Mouse (Mus musculus) embryonic facial prominence, embryonic 13.5 days (tissue): ENCODE measurements around the gene Dguok. TPM values are rescaled to one million over a fixed set of nuclear protein-coding genes. Genes with fewer than 3 reads are reported as not detected.

ENCODE experiments used
- ATAC-seq: fragments of 200-750 bp; cut with Nextera tagmentation; 2 replicates; pipeline ENCODE4 v1.8.0; 2017; ENCODE audit warnings: low read depth; ENCODE audit not compliant: insufficient number of reproducible peaks, insufficient read depth, low FRiP score, low TSS enrichment
- H3K27ac ChIP-seq: fragments of 300-500 bp; sonication (generic); 2 replicates; pipeline ENCODE4 v1.5.1; 2015; ENCODE audit warnings: moderate library complexity, mild to moderate bottlenecking, inconsistent platforms
- H3K27me3 ChIP-seq: fragments of 300-500 bp; sonication (generic); 2 replicates; pipeline ENCODE4 v1.6.1; 2015; ENCODE audit warnings: mild to moderate bottlenecking, inconsistent platforms
- H3K36me3 ChIP-seq: fragments of 300-500 bp; sonication (generic); 2 replicates; pipeline ENCODE4 v1.6.1; 2015; ENCODE audit warnings: mild to moderate bottlenecking, inconsistent platforms
- H3K4me1 ChIP-seq: fragments of 300-500 bp; sonication (generic); 2 replicates; pipeline ENCODE4 v1.6.1; 2015; ENCODE audit warnings: inconsistent platforms
- H3K4me2 ChIP-seq: fragments of 300-500 bp; sonication (generic); 2 replicates; pipeline ENCODE4 v1.6.1; 2015; ENCODE audit warnings: moderate library complexity, mild to moderate bottlenecking, inconsistent platforms
- H3K4me3 ChIP-seq: fragments of 300-500 bp; sonication (generic); 2 replicates; pipeline ENCODE4 v1.5.1; 2015; ENCODE audit warnings: mild to moderate bottlenecking, inconsistent platforms
- H3K9ac ChIP-seq: fragments of 300-500 bp; sonication (generic); 2 replicates; pipeline ENCODE4 v1.6.1; 2015; ENCODE audit warnings: mild to moderate bottlenecking, inconsistent platforms
- H3K9me3 ChIP-seq: fragments of 300-500 bp; sonication (generic); 2 replicates; pipeline ENCODE4 v1.6.1; 2016; ENCODE audit warnings: inconsistent platforms
- WGBS: fragments of 180-500 bp; shearing (Covaris S2); methylation state at CpG from one replicate; pipeline ENCODE4 v1.1.7; 2015; ENCODE audit warnings: mixed read lengths; 5-methylcytosine and 5-hydroxymethylcytosine counted together
- polyA plus RNA-seq: library from polyadenylated mRNA; unstranded; fragments of >200 nt; fragmentation: Nextera tagmentation; extraction: Ambion mirVana; gene quantifications from 2 replicates; pipeline ENCODE4 v1.2.1, GENCODE M21; 2015

Gene Dguok
- polyA plus RNA-seq, 1 experiment from 2014 or later = 89.5 TPM

DNA sequence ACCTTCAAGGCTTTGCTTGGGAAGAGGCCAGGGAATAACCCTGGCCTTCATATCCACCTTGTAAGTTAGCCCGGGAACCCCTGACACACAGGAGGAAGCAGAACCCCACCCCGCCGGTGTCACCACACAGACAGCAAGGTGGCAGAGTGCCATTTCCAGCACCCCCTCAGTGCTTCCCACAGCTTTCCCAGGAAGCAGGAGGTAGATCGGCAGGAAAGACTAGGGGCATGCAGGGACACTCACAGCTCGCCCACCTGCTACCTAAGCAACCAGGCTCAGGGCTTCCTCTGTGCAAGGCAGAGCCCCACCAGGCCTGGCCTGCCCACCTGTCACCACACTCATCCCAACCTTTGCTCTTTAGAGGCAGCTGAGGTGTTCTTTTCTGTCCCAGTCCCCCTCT is 67.0 kb downstream of the Dguok start:
- peak overlapping the region; percentile 78 for H3K4me2 ChIP-seq
- no peaks in the 10 kb centered on the region for H3K9me3 ChIP-seq
- peaks cover 27% of the 10 kb centered on the region for H3K36me3 ChIP-seq
- WGBS = 63% methylated on average over 5 of the region's 5 CpGs
- H3K9ac ChIP-seq = peak overlapping the region; percentile 82
- no peaks in the 10 kb centered on the region for H3K27me3 ChIP-seq
- H3K4me3 ChIP-seq = peak overlapping the region; percentile 76
- ATAC-seq = no peak
- peaks cover 87% of the 10 kb centered on the region for H3K4me1 ChIP-seq
- peak overlapping the region; percentile 95; the same call in 1 of the 2 replicates for H3K27ac ChIP-seq

DNA sequence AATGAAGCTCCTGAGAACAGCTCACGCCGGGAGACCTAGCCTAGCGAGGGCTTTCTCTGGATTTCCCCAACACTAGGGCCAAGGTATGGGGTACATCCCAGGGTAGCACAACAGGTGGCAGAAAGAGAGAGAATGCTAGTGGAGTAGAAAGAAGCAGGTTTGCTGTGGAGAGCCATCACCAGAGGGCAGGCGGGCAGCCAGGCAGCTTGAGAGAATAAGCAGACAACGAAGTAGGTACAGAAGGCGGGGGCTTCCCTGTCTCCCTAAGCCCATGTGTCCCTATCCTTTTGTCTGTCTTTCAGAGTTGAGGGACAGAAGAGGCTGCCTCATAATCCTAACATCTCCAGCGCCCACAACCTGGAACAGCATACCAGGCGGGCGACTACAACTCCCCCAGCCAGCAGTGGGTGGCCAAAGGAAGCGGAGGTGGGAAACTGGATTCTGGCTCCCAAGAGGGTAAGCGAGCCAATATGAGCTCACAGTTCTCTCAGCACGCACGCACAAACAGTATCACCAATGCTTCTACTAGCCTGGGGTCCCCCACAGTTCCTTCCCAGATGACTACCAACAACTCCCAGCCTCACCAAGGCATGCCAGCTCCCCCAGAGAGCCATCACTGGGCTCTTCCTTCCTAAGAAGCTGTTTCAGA is 67.5 kb downstream of the Dguok start:
- 78% methylated on average over 13 of the region's 13 CpGs for WGBS
- 0 out of 2 replicates have a peak overlapping the region, but pooled peaks have one; percentile 95 for H3K27ac ChIP-seq
- H3K4me3 ChIP-seq = peak overlapping the region; percentile 76; the same call in 1 of the 2 replicates
- peak overlapping the region; percentile 82 for H3K9ac ChIP-seq
- peaks cover 29% of the 10 kb centered on the region for H3K36me3 ChIP-seq
- peaks cover 87% of the 10 kb centered on the region for H3K4me1 ChIP-seq
- peak overlapping the region; percentile 78 for H3K4me2 ChIP-seq
- H3K9me3 ChIP-seq = no peaks in the 10 kb centered on the region
- no peak for ATAC-seq
- H3K27me3 ChIP-seq = no peaks in the 10 kb centered on the region

DNA sequence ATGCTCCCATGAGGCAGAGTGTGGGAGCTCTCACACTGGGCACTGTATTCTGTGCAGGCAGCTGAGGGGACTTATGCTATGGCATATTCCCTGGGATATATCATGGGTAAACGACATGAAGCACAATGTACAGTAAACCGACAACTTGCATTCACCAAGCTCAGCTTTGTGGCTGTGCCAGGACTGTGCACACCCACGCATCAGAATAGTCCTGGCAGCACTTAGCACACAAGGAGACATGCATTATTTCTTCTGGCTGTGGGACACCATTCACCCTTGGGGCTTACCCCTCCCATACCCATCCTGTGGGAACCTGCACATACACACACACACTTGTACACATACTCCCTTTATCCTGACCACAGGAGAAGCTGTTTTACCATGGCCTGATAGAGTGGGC is 68.2 kb downstream of the Dguok start:
- Histone ChIP-seq H3K4me2 (peak overlapping the region; percentile 78), H3K9me3 (no peaks in the 10 kb centered on the region), H3K4me1 (peaks cover 87% of the 10 kb centered on the region), H3K27ac (no peak overlapping the region), H3K27me3 (no peaks in the 10 kb centered on the region), H3K9ac (no peak overlapping the region), H3K36me3 (peaks cover 29% of the 10 kb centered on the region), H3K4me3 (0 out of 2 replicates have a peak overlapping the region, but pooled peaks have one; percentile 76)
- ATAC-seq = no peak
- WGBS = 80% methylated on average over 3 of the region's 3 CpGs

DNA sequence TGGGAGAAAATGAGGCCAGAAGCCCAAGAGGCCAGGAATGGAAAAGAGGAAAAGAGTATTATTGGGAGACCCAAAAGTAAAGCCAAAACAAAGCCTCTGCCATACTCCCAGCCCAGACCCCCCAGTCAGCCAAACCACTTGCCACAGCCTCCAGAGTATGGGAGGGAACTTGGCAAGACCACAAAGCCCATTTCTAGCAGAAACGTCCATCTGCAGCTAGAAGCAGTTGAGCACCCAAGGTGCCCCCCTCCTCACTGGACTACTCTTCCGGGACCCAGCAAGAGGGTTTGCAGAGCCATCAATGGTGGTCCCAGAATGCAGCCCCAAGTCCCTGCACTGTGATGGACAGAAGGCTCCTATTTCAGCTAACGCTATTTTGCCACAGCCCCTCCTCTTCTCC is 69.0 kb downstream of the Dguok start:
- Histone ChIP-seq H3K27ac (no peak overlapping the region), H3K9ac (no peak overlapping the region), H3K4me3 (0 out of 2 replicates have a peak overlapping the region, but pooled peaks have one; percentile 2), H3K9me3 (no peaks in the 10 kb centered on the region), H3K36me3 (peaks cover 34% of the 10 kb centered on the region), H3K4me1 (peaks cover 86% of the 10 kb centered on the region), H3K27me3 (no peaks in the 10 kb centered on the region), H3K4me2 (peak overlapping the region; percentile 78)
- ATAC-seq = no peak
- WGBS = 38% methylated on average over 3 of the region's 3 CpGs

DNA sequence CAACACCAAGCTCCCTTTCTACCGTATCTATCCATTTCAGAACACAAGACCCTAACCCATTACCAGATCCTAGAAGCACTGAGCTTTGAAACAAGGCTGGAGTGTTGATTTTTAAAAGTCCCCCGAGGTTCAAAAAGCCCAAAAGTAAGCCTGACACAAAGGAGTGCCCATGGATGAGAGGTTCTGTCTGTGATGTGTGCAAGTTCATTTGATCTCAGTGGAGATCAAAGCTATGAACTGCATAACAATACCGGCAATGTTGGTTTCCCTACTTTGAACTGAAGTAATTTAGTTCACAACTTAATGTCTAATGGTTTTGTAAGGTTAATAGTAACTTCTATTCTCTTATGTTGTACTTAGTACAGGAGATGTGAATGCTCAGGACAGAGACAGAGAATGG is 69.5 kb downstream of the Dguok start:
- Histone ChIP-seq H3K36me3 (peaks cover 40% of the 10 kb centered on the region), H3K4me2 (no peak overlapping the region), H3K27me3 (no peaks in the 10 kb centered on the region), H3K4me1 (peaks cover 86% of the 10 kb centered on the region), H3K9me3 (no peaks in the 10 kb centered on the region), H3K4me3 (no peak overlapping the region), H3K27ac (no peak overlapping the region), H3K9ac (no peak overlapping the region)
- 77% methylated on average over 3 of the region's 3 CpGs for WGBS
- no peak for ATAC-seq

DNA sequence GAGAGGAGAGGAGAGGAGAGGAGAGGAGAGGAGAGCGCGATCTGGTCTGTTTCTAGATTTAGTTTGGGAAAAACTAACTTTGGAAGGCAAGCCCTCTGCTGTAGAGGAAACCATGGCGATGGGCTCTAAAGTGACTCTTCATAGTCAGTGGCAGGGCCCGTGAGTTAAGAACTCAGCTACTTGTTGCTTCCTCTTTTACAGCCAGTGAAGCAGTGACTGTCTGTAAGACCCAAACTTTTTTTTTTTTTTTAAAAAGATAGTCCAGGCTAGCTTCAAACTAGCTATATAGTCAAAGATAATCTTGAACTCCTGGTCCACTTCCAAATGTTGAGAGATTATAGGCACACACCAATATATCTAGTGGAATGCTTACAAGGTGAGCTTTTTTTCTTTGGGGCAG is 70.2 kb downstream of the Dguok start:
- Histone ChIP-seq H3K4me1 (peaks cover 84% of the 10 kb centered on the region), H3K36me3 (peaks cover 41% of the 10 kb centered on the region)
- WGBS = 86% methylated on average over 4 of the region's 4 CpGs

DNA sequence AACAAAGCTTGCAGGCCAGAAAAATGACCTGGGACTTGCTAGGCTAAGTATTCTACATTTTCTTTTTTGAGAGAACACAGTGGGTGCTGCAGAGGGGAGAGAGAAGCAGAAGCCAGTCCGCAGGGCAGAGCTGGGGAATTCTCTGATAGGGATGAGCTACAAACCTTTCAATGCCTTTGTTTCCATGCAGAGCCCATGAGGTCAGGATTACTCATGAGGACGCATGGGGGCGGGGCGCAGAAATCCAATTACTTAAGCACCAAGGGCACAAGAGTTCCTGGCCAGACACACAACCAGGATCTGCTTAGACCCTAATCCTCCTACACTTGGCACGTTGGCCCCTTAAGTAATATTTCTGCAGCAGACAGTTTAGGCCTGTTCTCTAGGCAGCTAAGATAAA is 71.6 kb downstream of the Dguok start:
- Histone ChIP-seq H3K9me3 (no peaks in the 10 kb centered on the region), H3K27ac (0 out of 2 replicates have a peak overlapping the region, but pooled peaks have one; percentile 11)

More for the DNA sequence above, 70.2 kb downstream of the Dguok start:
- no peak overlapping the region for H3K4me2 ChIP-seq
- no peak for ATAC-seq
- H3K9ac ChIP-seq = no peak overlapping the region
- H3K9me3 ChIP-seq = no peaks in the 10 kb centered on the region
- no peaks in the 10 kb centered on the region for H3K27me3 ChIP-seq
- H3K27ac ChIP-seq = no peak overlapping the region
- H3K4me3 ChIP-seq = no peak overlapping the region

DNA sequence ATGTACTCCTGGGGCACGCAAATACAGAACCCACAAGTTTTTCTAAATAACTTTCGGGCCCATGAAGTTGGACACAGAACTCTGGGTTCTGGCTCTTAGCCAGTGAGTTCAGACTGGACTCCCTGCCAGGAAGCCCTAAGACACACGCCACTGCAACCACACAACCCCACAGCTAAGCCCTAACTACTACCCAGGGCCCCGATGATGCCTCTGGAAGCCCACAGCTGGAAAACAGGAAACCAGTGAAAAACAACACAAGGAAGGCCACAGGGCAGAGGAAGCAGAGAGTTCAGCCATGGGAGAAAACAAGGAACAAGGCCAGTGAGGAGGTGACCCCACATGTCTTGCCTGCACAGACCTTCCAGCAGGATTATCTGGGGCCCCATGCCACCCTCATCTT is 73.2 kb downstream of the Dguok start:
- H3K4me3 ChIP-seq = no peak overlapping the region
- no peak for ATAC-seq
- H3K9ac ChIP-seq = no peak overlapping the region
- no peaks in the 10 kb centered on the region for H3K27me3 ChIP-seq
- peaks cover 81% of the 10 kb centered on the region for H3K4me1 ChIP-seq
- 65% methylated on average over 4 of the region's 4 CpGs for WGBS
- no peaks in the 10 kb centered on the region for H3K9me3 ChIP-seq
- H3K4me2 ChIP-seq = peak overlapping the region; percentile 7; the same call in 1 of the 2 replicates
- H3K36me3 ChIP-seq = peaks cover 43% of the 10 kb centered on the region
- H3K27ac ChIP-seq = peak overlapping the region; percentile 69

More for the DNA sequence above, 71.6 kb downstream of the Dguok start:
- peaks cover 87% of the 10 kb centered on the region for H3K4me1 ChIP-seq
- no peak overlapping the region for H3K4me2 ChIP-seq
- no peak overlapping the region for H3K4me3 ChIP-seq
- no peaks in the 10 kb centered on the region for H3K27me3 ChIP-seq
- peaks cover 41% of the 10 kb centered on the region for H3K36me3 ChIP-seq
- ATAC-seq = no peak
- WGBS = 43% methylated on average over 5 of the region's 5 CpGs
- H3K9ac ChIP-seq = peak overlapping the region; percentile 6; the same call in 1 of the 2 replicates

DNA sequence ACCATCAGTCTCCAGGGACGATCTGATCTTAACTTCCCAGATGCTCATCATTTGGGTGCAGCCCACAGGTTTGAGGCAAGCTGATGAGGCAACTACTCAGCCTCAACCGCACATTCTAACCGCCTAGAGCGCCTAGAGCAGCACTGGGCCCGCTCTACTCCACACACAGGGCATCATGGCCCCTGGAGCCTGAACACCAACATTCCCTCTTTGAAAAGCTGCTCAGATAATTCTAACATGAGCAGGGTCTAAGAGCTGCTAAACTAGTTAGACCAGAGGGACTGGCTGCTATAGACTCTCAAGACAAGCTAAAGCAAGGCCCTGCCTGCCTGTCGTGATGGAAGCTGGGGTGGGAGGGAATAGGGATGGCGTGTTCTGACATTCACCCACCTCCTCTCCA is 73.8 kb downstream of the Dguok start:
- WGBS = 73% methylated on average over 7 of the region's 7 CpGs
- ATAC-seq = peak; percentile 65
- H3K4me1 ChIP-seq = peaks cover 81% of the 10 kb centered on the region
- H3K27me3 ChIP-seq = no peaks in the 10 kb centered on the region
- H3K36me3 ChIP-seq = peaks cover 46% of the 10 kb centered on the region
- H3K9me3 ChIP-seq = no peaks in the 10 kb centered on the region
- H3K27ac ChIP-seq = peak overlapping the region; percentile 74; the same call in 1 of the 2 replicates
- no peak overlapping the region for H3K9ac ChIP-seq
- no peak overlapping the region for H3K4me3 ChIP-seq
- no peak overlapping the region for H3K4me2 ChIP-seq

Other genes with a start within 250 kb of the Dguok start
- gene Mthfd2, start 181.1 kb downstream of the Dguok start, polyA plus RNA-seq = 36.3 and 37.0 TPM in 2 replicates
- 60.1 and 65.1 TPM in 2 replicates for gene Mob1a, start 181.0 kb downstream of the Dguok start, polyA plus RNA-seq
- gene Bola3, start 157.8 kb downstream of the Dguok start, polyA plus RNA-seq = 115 and 121 TPM in 2 replicates
- gene Tet3, start 47.9 kb downstream of the Dguok start, polyA plus RNA-seq = 47.0 and 59.6 TPM in 2 replicates
- gene Actg2, start 29.3 kb upstream of the Dguok start, polyA plus RNA-seq = 3.5 and 4.1 TPM in 2 replicates
- gene Stambp, start 65.8 kb upstream of the Dguok start, polyA plus RNA-seq = 23.0 and 26.3 TPM in 2 replicates
- gene Clec4f, start 149.2 kb upstream of the Dguok start, polyA plus RNA-seq = 0.28 TPM in 1 of 2 replicates, not detected in the other
- gene Cd207, start 170.9 kb upstream of the Dguok start, polyA plus RNA-seq = not detected in 2 replicates
- gene Vax2, start 204.3 kb upstream of the Dguok start, polyA plus RNA-seq = not detected in 2 replicates
- 1.1 and 2.1 TPM in 2 replicates for gene Atp6v1b1, start 236.0 kb upstream of the Dguok start, polyA plus RNA-seq